Mouse (Mus musculus): Measurements from ENCODE around the gene Tmem131.

DNA sequence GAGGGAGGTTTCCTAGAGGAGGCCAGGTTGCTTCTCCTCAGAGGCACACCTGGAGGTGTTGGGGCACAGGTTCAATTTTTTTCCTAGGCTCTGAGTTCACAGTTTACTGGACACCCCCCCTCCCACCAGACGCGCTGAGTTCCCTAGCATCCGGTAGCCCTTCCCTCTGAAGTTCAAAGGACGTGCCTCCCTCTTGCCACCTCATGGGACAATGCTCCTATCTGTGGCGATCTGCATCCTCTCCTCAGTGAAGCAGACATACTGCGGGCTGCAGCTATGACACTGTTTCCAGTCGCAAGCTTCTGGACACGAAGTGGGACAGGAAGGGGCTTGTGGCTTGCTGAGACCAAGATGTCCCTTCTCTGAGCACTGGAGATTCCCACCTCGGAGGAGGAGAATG lies 183.1 kb downstream of the Tmem131 start:
- TF ChIP-seq CTCF (IDR thresholded peaks at IDR 0.05; ENCODE audit: low read depth) (no peak), EP300 (optimal IDR thresholded peaks at IDR 0.05) (no peak)

Data from stomach, postnatal 0 days (tissue).